Mouse (Mus musculus) gastrocnemius, postnatal 25 days (tissue): ENCODE results near the gene Lifr. TPM values are rescaled to one million over a fixed set of nuclear protein-coding genes. Genes with fewer than 3 reads are reported as not detected.

Experiments used
- DNase-seq: peaks from one replicate; pipeline ENCODE4 v3.0.0; 2022
- total RNA-seq, 2 experiments: library from RNA; stranded (reverse); gene quantifications; 1 replicate in 1 of 2; 2 replicates in 1 of 2; pipeline ENCODE4 v1.2.3; 2021

The Lifr gene
- total RNA-seq, 2 experiments from 2014 or later = 42.5 to 44.6 TPM

DNA sequence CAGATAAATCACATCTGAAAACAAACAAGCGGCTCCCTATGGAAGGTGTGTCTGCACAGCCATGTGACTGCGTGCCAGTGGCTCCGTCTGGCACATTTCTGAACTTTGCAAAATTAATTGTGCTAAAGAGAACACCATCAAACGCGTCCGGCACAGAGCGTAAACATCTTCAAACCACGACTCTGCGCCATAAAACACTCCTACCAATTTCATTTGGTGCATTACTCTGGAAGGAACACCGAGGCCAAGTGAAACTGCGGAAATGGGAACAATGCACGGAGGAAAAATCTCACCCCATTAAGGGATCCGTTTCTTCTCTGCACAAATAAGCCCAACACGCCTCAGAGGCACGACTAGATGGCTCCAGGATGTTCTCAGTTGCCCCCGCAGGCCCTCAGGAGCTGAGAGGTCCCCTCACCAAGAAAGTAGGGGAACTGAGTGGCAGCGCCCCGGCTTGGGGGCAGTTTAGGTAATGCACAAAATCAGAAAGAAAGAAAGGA is 38.3 kb downstream of the Lifr start:
- no peak for DNase-seq

DNA sequence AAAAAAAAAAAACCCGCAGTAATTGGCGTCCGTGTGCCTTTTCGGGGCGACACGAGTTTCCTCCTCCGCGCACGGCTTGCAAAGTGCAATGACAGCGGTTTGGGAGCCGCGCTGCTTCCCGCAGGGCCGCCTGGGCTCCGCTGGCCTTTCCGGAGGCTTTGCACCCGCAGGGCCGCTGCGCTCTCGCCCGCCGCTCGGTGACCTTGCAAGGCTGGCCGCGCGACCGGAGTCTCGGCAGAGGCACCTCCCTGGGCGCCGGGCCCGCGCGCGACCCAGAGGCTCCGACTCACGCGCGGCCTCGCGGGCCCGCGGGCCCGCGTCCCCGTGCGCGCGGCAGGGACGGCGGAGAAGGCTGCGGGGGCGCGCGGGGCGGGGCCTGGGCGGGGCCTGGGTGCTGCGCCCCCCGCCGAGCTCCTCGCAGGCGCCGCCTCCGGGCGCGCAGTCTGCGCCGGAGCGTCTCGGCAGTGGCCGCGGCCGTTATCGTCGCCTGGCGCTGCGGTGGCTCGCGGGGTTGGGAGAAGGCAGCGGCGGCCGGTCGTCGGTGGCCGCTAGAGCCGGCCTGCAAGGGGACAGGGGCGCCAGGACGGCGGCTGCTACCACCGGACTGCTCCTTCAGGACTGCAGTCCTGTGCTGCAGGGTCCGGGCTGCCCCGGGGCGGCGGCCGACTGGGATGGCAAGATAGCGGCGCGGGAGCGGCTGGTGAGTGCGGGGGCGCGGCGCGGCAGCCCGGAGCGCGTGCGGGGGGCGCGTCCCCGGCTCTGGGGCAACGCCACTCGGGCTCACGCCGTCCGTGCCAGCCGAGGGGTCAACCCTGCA is 38.9 kb downstream of the Lifr start:
- DNase-seq = peak; percentile 94

DNA sequence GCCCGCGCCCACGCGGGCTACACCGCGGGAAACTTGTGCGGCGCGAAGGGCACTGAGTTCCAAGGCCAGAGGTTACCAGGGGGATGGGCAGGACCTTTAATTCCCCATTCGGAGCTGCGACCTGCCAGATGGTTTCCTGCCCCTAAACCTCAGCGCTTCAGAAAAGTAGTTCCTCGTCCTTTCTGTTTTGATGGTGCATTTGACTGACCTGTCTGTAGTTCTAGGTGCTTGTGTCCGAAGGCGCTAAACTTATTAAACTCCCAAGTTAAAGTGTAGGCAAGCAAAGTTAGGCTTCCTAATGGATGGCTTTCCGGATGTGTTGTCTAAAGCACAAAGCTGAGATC is 39.5 kb downstream of the Lifr start:
- DNase-seq = no peak

DNA sequence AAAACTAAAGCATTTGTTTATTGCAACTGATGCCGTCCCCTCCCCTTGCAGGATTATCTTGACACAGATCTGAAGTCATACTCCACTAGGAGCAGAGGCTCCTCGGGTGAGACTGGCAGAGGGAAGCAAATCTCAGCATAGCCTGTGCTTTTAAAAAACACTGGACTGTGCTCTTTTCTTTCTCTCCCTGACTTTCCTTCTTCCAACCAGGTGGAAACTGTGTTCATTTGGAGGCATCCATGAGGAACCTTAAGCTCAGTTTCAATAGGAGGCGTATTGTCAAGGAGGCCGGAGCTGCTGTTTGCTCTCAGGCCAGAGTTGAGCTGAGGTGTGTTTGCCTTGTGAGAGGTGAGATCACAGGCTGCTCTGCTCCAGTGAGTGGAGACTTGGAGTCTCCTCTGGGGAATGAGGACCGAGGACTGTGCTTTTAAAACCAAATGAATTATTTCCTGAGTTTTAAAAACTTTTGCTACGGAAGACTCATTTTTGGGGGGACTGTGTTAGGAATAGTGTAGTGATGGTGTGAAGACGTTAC is 40.3 kb downstream of the Lifr start:
- no peak for DNase-seq

DNA sequence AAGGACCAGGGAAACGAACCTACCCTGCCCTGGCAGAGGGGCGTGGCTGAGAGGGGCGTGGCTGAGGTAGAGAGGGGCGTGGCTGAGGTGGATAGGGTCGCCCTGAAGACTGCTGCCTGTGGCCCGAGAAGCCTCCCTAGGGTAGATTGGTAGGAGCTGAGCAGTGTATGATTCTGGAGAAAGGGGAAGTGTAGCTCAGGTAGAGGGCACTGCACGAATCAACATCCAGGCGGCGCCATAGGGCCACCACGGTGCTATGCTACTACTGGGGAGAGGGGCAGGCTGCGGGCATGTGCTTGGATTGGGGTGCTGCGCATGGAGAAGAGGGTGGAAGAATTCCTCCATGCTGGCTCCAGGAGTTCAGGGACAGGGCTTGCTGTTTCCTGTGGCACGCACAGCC is 42.3 kb downstream of the Lifr start:
- no peak for DNase-seq

DNA sequence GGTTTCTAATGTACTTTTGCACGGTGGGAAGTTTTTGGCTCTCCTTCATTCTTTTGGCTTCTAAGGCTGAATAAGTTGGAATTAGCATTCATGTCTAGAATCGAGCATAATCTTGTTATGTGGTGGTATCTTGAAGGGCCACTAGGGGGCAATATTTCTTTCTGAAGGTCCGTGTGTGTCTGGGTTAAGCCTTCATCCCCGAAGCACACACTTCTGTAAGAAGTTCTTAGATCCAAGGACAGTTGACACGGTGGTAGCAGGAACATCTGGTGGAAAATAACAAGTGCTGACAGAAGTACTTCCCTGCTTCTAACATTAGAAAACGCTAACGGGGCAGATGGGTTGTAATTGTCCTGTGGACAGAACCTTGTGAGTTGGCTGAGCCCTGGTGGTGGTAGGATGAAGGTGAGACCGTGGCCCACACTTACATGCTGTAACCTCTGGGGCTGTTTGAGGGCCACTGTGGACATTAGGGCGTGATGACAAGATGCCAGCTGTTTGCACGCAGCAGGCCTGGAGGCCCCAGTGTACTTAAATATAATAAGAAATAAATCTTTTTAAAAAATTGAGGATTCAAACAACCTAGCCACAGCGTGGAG is 44.1 kb downstream of the Lifr start:
- DNase-seq = no peak

DNA sequence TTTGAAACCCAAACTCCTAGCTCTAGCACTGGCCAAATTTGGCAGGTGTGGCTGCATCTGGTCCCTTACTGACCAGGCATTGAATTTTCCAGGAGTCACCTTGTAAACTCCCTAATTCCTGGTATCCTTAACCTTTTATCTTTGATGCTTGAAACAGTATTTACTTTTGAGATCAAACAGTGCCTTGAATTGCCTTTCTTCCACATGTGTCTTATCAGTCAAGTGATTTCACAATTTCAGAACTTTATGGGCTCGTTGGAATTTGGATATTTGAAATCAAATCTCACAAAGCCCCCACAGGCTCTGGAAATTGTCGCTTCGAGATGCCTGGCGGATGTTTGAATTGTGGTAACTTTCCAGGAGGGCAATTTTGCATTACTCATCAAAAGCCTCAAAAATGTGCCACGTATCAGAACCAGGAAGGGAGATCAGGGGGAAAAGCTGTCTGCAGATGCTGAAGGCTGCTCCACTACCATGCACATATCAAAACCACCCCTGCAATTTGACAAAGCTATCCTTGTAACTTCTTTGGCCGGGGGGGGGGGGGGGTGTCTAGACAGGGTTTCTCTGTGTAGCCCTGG is 45.7 kb downstream of the Lifr start:
- DNase-seq = no peak

DNA sequence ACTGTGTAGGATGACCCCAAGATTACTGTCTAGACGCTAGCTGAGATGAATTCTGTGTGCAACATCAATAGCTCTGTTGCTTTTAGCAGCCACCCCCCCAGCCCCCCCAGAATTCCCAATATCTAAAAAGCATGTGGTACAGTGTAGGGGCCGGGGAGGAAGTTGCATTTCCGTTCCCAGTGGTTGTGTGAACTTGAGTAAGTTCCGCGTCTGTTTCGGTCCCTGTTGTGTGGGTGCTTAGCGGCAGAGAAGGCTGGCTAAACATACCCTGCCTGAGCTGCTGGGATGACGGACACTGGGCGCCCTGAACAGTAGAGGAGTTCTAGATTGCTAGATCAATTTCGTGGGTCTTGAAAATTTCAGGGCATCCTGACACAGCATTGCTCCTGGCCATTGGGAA is 46.5 kb downstream of the Lifr start:
- no peak for DNase-seq

DNA sequence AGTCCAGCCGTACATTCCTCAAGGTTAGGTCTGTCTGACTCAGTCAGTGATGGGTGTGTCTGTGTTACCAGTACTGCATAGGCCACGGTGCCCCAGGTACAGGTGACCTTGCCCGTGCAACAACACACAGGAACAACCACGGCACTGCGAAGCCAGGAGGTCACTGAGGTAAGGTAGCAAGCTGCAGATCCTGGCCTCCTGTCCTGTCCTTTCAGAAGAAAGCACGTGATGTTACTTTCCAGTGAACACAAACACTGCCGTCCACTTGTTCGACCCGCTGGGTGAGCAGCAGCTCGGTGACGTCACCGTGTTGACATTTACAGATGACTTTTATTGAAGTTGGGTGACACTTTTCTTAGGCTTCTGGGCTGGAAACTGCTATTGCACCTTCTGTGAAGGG is 47.2 kb downstream of the Lifr start:
- DNase-seq = no peak

DNA sequence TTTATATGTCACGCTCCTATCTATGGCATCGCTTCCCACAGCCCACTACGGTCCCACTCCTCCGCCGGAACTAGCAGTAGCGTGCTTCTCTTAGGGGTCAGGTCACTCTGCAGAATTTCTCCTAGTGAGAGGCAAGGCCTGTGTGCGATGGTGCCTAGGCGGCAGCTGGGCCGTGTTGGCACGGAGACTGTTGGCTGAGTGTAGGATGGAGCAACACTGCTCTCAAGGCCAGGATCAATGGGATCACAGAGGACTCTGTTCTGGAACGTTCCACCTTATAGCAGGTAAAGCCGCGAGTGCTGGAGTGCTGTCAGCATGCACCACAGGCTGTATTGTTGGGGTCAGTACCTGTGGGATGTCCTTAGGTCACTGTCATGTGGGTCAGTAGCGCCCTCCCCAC is 48.1 kb downstream of the Lifr start:
- DNase-seq = no peak

DNA sequence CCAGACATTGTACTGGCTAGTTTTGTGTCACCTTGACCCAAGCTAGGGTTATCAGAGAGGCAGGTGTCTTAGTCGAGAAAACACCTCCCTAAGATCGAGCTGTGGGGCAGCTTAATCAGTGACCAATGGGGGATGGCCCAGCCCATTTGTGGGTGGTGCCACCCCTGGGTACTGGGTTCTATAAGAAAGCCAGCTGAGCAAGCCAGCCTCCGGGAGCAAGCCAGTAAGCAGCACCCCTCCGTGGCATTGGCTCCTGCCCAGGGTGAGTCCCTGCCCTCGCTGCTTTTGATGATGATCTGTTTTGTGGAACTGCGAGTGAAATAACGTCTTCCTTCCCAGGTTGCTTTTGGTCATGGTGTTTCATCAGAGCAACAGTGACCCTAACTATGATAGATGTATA is 49.9 kb downstream of the Lifr start:
- DNase-seq = no peak

DNA sequence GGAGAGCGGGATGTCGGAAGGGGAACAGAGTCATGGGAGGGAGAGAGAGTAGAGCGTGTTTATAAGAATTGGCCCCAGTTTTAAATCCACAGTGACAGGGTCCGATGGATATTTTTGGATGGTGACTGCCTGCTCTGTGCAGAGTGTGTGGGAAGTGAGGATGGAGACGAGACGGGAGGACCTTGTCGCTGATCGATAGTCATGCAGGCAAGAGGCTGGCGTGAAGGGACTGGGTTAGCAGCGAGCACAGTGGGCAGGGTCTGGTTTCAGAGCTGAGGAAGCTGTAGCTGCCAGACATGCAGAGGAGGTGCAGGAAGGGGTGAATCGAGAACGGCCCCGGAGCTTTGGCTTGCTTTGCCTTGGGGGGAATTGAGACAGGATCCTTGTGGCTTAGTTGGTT is 50.8 kb downstream of the Lifr start:
- DNase-seq = no peak

DNA sequence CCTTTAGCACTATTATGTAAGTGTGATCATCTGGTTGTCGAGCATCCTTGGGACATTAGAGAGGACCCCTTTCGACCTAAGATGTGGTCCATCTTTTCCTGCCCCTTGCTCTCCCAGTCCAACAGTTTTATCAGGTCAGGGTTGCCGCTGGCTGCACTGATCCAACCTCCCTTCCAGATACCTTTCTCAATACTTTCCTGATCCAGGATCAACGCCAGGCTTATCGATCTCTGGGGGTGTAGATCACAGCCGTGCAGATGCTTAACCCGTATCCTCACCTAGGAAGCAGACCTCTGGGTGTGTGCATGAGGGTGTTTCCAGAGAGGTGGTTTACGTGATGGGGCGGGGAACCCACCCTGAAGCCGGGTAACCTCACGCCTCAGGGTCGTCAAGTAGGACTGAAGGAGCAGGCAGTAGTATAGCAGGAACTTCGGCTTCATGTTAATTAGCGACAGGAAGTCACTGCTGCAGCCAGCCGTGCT is 53.3 kb downstream of the Lifr start:
- DNase-seq = no peak

DNA sequence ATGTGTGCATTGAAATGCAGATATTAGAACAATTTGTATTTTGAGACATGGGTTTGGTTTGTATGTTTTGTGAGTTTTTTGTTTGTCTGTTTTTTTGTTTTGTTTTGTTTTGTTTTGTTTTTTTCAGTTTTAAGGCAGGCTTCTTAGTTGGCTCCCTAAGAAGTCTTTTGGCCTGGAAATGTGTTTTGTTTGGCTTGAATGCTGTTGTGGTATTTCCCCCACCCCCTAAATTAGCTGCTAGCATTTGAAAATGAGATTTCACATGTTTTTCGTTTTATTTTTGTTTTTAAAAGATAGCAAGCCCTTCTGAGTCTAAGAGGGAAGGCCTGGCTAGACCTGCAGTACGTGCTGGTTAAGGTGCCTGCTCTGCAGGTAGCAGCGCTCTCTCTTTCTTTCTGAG is 54.1 kb downstream of the Lifr start:
- DNase-seq = no peak

DNA sequence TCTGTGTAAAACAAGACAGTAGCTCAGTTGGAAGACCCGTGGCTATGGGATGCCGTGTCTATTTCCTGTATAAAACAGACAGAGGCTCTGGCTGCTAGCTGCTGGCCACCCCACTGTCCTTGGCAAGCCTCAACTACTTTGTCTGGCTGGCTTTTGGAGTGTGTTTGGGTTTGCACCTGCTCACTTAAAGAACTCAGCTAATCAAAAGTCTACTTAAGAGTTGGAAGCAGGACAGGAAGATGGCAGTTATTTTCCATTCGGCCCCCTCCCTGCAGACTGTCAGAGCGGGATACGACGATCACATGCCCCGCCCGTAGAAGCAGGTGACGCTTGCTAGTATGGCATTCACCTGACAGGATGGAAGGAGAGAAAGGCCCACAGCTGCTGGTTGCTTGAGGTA is 54.5 kb downstream of the Lifr start:
- DNase-seq = peak; percentile 43

DNA sequence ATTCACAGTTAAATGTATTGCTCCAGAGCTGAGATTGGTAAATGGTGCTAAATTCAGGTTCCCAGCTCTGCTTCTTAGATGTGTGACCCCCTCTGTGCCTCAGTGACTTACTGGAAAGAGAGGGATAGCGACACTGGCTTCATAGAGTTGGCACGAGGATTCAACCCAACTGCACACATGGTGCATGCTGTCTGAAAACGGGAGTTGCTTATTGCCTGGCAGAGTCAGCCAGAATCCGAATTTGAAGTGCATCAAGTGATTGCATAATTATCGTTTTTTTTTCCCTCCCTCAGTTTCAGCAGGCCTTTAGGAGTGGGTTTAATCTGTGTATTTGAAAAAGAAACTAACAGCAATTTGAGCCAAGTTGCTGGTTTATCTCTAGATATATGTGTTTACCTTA is 55.1 kb downstream of the Lifr start:
- no peak for DNase-seq

DNA sequence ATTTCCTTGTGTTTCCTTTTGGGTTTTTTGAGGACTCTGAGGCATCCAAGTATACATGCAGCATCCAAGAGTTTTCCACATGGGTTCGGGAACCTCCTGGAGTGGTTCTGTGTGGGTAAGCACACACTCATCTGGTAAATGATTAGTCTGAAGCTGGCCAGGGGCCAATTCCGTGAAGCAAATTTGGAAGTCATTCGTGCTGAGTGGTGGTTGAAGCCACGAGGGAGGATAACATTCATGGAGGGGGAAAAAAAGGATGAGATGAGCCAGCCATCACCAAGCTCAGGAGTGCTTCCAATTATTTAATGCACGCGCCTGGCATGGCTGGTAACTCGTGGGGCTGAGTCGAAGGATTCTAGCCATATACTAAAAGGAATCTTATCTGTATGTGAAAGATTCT is 56.1 kb downstream of the Lifr start:
- no peak for DNase-seq

DNA sequence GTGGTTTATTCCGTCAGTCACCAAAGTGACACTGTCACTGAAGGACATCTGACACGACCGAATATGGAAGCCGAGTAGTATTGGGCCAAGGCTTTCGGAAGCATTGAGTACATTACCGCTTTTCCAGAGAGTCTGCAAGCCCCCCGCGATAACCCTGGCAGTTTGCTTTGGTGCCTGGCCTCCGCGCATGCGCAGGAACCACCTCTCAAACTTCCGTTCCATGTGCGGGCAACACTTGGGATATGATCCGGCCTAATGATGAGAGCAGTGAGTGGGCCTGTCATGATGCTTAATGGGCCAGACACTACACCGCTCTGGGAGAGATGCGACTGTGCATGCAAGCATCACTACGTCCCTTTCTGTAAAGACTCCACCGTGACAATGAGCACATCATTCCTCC is 59.4 kb downstream of the Lifr start:
- DNase-seq = no peak

DNA sequence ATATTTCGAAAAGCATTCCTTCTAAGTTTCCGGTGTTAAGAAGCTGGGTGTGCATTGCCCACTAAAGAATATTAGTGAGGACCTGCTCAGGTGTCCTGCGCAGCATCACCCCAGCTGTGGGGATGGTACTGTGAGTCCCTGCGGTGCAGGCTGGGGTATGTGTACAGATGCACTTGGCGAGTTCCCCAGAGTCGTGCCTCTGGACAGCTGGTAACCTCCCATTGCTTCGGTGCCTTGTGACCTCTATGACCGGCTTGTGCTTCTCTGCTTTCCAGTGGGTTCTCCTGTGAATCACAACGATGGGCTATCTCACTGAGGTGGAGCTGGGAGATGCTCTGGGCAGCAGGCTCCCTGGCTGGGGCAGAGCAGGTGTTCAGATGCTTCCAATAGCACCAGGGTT is 60.2 kb downstream of the Lifr start:
- DNase-seq = peak; percentile 42

DNA sequence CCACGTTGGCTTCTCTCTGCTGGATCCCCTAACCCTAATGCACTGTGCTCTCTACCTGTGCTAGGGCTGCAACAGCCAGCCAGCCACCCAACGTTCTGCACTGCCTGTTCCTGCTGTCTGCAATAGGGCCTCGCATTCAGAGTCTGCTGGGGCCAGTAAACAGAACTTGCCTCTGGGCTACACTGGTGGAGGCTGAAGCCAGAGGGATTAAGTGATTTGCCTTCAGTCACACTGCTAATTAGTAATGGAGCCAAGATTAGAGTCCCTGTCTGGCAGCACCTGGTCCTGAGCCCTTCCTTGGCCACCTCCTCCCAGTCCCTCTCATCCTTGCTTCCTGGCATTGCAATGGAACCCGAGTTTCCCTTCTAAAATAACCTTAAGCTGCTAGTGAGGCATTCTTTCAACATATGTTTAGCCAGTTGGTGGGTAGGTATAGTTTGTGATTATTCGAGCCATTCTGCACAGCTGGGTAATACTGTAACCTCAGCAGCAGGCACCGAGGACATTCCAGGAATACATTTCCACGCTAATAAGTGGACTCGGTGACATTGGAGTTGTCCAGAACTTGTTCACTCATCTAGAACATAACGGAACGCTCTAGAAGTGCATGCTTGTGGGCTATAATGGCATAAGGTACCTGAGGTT is 61.8 kb downstream of the Lifr start:
- DNase-seq = peak; percentile 52

DNA sequence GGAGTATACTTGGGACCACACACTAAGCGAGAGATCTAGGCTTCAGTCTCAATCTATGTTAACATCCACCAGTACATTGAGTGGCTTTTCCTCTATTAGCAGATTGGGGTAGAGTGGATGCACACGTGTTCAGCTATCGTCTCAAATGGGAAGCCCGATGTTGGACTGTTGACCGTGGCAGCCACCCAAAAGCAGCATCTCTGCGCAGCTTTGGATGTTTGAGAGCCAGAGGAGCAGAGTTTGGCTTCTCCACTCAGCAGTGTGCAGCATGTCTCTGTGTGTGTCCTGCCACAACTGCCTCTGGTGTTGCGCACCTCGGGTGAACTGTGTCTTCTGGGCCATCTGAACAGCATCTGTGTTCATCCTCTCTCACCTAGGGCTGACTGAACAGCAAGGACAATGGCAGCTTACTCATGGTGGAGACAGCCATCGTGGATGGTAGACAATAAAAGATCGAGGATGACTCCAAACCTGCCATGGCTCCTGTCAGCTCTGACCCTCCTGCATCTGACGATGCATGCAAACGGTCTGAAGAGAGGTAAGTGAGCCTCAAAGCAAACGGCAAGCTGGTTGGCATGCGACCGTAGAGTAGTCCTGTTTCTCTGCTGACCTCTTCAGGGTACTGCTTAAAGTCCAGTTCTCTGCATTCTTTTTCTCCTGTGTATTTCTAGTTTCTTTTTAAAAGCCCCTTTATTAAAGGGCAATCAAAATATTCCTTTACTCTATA is 63.8 kb downstream of the Lifr start:
- DNase-seq = peak; percentile 65

DNA sequence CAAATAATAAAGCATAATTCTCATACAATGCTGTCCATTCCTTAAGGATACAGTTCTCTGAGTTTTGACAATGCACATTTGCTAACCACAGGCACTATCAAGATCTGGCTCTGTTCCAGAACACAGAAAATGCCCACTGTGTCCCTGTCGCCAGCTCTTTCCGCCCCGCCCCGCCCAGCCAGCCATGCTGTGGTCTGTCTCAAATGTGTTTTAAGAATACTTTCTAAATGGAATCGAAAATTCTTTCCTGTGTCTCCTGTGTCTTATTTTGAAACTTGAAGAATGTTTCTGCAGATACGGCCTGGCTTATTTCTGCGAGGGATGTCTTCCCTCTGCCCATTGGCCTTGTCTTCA is 64.3 kb downstream of the Lifr start:
- DNase-seq = no peak
